16 mouse cellular contexts compared by ENCODE assay signal in the genomic region with DNA sequence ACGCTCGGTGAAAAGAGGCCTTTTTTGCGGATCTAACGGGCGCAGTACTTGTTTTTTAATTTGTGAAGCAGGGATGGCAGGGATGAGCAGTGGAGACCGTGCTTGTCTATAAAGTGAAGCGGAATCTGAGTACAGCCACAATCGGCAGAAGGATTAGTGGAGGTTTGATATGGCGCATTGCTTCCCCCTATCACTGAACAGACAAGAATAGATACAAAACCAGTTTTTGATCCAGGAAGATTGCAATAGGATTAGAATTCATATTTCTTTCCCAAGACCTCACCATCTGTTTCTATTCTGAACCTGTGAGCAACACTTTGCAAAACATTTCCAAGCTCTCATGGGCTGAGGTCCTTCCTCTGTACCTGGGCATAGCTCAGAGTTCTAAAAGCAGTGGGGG.
"Had no signal": no experiment of that assay in that cellular context is flagged by ENCODE, and none has a peak within 500 bp of the region (broad histone marks: within the 10 kb centered on the region; RNA-seq: fewer than 3 reads in every experiment).

No protein-coding gene starts in this region.

- H3K4me3 ChIP-seq: limb, embryonic 12.5 days; limb, embryonic 15.5 days; midbrain, embryonic 12.5 days; midbrain, embryonic 15.5 days; neural tube, embryonic 12.5 days; neural tube, embryonic 15.5 days had no signal

- H3K4me2 ChIP-seq: limb, embryonic 12.5 days; limb, embryonic 15.5 days; liver, embryonic 11.5 days; lung, embryonic 14.5 days; midbrain, embryonic 12.5 days; midbrain, embryonic 15.5 days; neural tube, embryonic 12.5 days; neural tube, embryonic 15.5 days had no signal

- ATAC-seq: intestine, postnatal 0 days; liver, postnatal 0 days; midbrain, embryonic 15.5 days had no signal

- DNase-seq: kidney, adult 2 months; kidney, postnatal 25 days; liver, postnatal 0 days; lung, embryonic 14.5 days; thymus, postnatal 25 days had no signal

- H3K9me3 ChIP-seq: limb, embryonic 12.5 days; limb, embryonic 15.5 days; midbrain, embryonic 12.5 days; midbrain, embryonic 15.5 days; neural tube, embryonic 12.5 days; neural tube, embryonic 15.5 days had no signal

- H3K4me1 ChIP-seq: neural tube, embryonic 12.5 days had no signal

- H3K27ac ChIP-seq: kidney, postnatal 0 days; limb, embryonic 12.5 days; limb, embryonic 15.5 days; liver, embryonic 14.5 days; macrophage; midbrain, embryonic 12.5 days; midbrain, embryonic 15.5 days; neural tube, embryonic 12.5 days; neural tube, embryonic 15.5 days had no signal

- H3K27me3 ChIP-seq: limb, embryonic 12.5 days; limb, embryonic 15.5 days; midbrain, embryonic 12.5 days; midbrain, embryonic 15.5 days; neural tube, embryonic 12.5 days; neural tube, embryonic 15.5 days had no signal

- H3K36me3 ChIP-seq: limb, embryonic 12.5 days; limb, embryonic 15.5 days; midbrain, embryonic 12.5 days; midbrain, embryonic 15.5 days; neural tube, embryonic 12.5 days; neural tube, embryonic 15.5 days had no signal

- H3K9ac ChIP-seq: limb, embryonic 12.5 days; limb, embryonic 15.5 days; liver, embryonic 14.5 days; liver, postnatal 0 days; lung, embryonic 14.5 days; midbrain, embryonic 12.5 days; midbrain, embryonic 15.5 days; neural tube, embryonic 12.5 days; neural tube, embryonic 15.5 days had no signal
